Mouse (Mus musculus) liver, embryonic 16.5 days (tissue): ENCODE measurements around the gene Robo4. TPM values are rescaled to one million over a fixed set of nuclear protein-coding genes. Genes with fewer than 3 reads are reported as not detected.

Experiments
- ATAC-seq: fragments of 200-750 bp; cut with Nextera tagmentation; 2 replicates; pipeline ENCODE4 v1.8.0; 2017; ENCODE audit warnings: low read depth, mild to moderate bottlenecking, moderate number of reproducible peaks, moderate library complexity
- H3K27ac ChIP-seq: fragments of 300-500 bp; sonication (generic); 2 replicates; pipeline ENCODE4 v1.5.1; 2014; ENCODE audit warnings: mild to moderate bottlenecking, low read length
- H3K27me3 ChIP-seq: fragments of 300-500 bp; sonication (generic); 2 replicates; pipeline ENCODE4 v1.6.1; 2014; ENCODE audit warnings: low read depth, low read length, mixed read lengths; ENCODE audit not compliant: control insufficient read depth, insufficient read depth
- H3K36me3 ChIP-seq: fragments of 300-500 bp; sonication (generic); 2 replicates; pipeline ENCODE4 v1.6.1; 2014; ENCODE audit warnings: mild to moderate bottlenecking; ENCODE audit not compliant: control insufficient read depth, insufficient read depth
- H3K4me1 ChIP-seq: fragments of 300-500 bp; sonication (generic); 2 replicates; pipeline ENCODE4 v1.6.1; 2014; ENCODE audit warnings: low read depth, low read length, mixed read lengths; ENCODE audit not compliant: control insufficient read depth
- H3K4me2 ChIP-seq: fragments of 300-500 bp; sonication (generic); 2 replicates; pipeline ENCODE4 v1.6.1; 2014; ENCODE audit warnings: low read depth, low read length, mixed read lengths
- H3K4me3 ChIP-seq: fragments of 300-500 bp; sonication (generic); 2 replicates; pipeline ENCODE4 v1.5.1; 2014; ENCODE audit warnings: low read depth, mild to moderate bottlenecking, low read length
- H3K9ac ChIP-seq: fragments of 300-500 bp; sonication (generic); 2 replicates; pipeline ENCODE4 v1.6.1; 2014; ENCODE audit warnings: low read depth, low read length
- H3K9me3 ChIP-seq: fragments of 300-500 bp; sonication (generic); replicated peaks from 2 replicates; pipeline ENCODE4 v1.6.1; 2016; ENCODE audit warnings: low read length; ENCODE audit not compliant: control insufficient read depth
- WGBS: fragments of 180-500 bp; shearing (Covaris S2); extraction: QIAGEN DNeasy Blood & Tissue Kit; methylation state at CpG from one replicate; pipeline ENCODE4 v1.1.7; 2014; ENCODE audit not compliant: insufficient replicate concordance; 5-methylcytosine and 5-hydroxymethylcytosine counted together
- polyA plus RNA-seq: library from polyadenylated mRNA; unstranded; fragments of >200 nt; fragmentation: Nextera tagmentation; extraction: Ambion mirVana; gene quantifications from 2 replicates; pipeline ENCODE4 v1.2.1, GENCODE M21; 2015

Robo4 gene
- polyA plus RNA-seq, 1 experiment from 2014 or later = 3.0 TPM

DNA sequence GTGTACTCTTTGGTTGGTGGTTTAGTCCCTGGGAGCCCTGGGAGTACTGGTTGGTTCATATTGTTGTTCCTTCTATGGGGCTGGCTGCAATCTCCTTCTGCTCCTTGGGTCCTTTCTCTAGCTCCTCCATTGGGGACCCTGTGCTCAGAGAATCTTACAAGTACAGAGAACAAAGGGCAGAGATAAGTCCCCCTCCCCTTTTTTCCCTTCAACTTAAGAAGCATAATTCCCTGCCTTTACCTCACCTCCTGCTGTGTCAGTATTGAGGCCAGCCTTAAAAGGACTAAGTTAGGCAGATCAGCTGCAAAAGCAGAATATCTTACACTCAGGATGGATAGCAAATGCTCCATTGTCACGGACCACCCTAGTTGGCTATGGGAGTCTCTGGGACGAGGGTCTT lies 9.6 kb upstream of the Robo4 start:
- Histone ChIP-seq H3K4me1 (no peaks in the 10 kb centered on the region), H3K4me2 (no peak overlapping the region), H3K9me3 (no peaks in the 10 kb centered on the region), H3K36me3 (no peaks in the 10 kb centered on the region), H3K27ac (no peak overlapping the region), H3K27me3 (no peaks in the 10 kb centered on the region; the same call in 1 of the 2 replicates), H3K4me3 (no peak overlapping the region), H3K9ac (no peak overlapping the region)
- 55% methylated on average over 2 of the region's 2 CpGs for WGBS
- no peak for ATAC-seq

DNA sequence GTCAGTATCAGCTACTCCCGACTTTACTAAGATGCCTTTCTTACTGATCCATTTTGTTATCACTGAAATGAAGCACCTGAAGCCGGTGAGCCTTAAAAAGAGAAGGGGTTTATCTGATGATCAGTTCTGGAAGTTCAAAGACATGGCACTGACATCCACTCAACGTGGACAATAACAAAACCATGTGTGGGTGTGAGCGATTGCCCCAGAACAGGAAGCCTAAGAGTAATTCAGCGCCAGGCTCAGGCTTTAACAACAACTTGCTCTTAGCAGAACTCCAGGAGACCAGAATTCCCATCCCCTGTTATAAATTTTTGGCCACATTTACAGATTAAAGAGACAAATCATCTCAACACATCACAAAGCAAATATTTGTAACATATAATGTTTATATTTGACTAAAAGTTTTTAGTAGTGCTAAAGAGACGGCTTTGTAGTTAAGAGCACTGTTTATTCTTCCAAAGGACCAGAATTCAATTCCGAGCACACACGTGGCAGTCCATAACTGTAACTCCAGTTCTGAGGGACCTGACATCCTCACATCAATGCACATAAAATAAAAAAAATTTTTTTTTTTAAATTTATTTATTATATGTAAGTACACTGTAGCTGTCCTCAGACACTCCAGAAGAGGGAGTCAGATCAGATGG lies 8.1 kb upstream of the Robo4 start:
- no peaks in the 10 kb centered on the region for H3K9me3 ChIP-seq
- ATAC-seq = no peak
- H3K4me3 ChIP-seq = no peak overlapping the region
- no peak overlapping the region for H3K9ac ChIP-seq
- 50% methylated on average over 8 of the region's 8 CpGs for WGBS
- H3K4me2 ChIP-seq = no peak overlapping the region
- H3K4me1 ChIP-seq = no peaks in the 10 kb centered on the region
- no peaks in the 10 kb centered on the region for H3K27me3 ChIP-seq
- no peaks in the 10 kb centered on the region for H3K36me3 ChIP-seq
- no peak overlapping the region for H3K27ac ChIP-seq

DNA sequence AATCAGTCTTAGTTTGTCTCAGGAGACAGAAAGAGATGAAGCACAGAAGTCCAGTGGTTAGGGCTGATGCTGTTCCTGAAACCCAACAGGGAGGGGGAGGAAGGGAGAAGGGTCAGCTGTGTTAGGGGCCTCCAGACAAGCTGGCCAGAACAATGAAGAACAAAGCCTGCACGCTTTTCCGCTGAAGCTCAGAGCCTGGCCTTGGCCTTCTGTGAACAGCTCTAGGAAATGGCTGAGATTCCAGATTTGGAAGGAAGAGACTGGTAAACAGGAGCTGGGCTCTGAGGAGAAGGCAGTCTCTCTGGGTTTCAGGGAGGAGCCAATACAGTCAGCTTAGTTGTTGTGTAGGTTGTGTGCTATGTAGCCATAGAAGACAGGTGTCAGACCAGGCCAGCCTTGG lies 1.1 kb upstream of the Robo4 start:
- Histone ChIP-seq H3K9ac (no peak overlapping the region), H3K4me1 (no peaks in the 10 kb centered on the region), H3K9me3 (no peaks in the 10 kb centered on the region), H3K4me2 (no peak overlapping the region), H3K27ac (no peak overlapping the region), H3K27me3 (no peaks in the 10 kb centered on the region), H3K36me3 (no peaks in the 10 kb centered on the region), H3K4me3 (no peak overlapping the region)
- WGBS = 60% methylated on average over 2 of the region's 2 CpGs
- peak; percentile 27; the same call in 1 of the 2 replicates for ATAC-seq

DNA sequence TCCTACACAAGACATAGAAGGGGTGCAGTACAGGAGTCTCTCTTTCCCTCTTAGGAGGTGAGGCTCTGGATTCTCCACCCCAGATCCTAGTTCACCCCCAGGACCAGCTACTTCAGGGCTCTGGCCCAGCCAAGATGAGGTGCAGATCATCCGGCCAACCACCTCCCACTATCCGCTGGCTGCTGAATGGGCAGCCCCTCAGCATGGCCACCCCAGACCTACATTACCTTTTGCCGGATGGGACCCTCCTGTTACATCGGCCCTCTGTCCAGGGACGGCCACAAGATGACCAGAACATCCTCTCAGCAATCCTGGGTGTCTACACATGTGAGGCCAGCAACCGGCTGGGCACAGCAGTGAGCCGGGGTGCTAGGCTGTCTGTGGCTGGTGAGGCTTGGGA lies 804 bp downstream of the Robo4 start:
- Histone ChIP-seq H3K27me3 (no peaks in the 10 kb centered on the region), H3K4me1 (no peaks in the 10 kb centered on the region), H3K36me3 (no peaks in the 10 kb centered on the region), H3K4me2 (no peak overlapping the region), H3K27ac (no peak overlapping the region), H3K9ac (0 out of 2 replicates have a peak overlapping the region, but pooled peaks have one; percentile 20), H3K4me3 (peak overlapping the region; percentile 13), H3K9me3 (no peaks in the 10 kb centered on the region)
- WGBS = 70% methylated on average over 7 of the region's 7 CpGs
- ATAC-seq = no peak

DNA sequence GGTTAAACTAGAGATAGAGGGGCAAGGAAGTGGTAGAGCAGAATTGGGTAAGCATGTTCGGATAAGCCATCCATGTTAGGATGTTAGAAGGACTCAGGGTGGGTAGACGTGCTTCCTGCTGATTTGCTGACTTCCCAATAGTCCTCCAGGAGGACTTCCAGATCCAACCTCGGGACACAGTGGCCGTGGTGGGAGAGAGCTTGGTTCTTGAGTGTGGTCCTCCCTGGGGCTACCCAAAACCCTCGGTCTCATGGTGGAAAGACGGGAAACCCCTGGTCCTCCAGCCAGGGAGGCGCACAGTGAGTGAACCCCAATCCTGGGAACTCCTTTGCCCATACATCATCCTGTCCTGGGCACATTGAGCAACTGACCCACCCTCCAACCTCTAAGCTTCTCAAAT lies 1.3 kb downstream of the Robo4 start:
- no peaks in the 10 kb centered on the region for H3K36me3 ChIP-seq
- no peak overlapping the region; the same call in 1 of the 2 replicates for H3K4me3 ChIP-seq
- H3K4me1 ChIP-seq = no peaks in the 10 kb centered on the region
- no peak overlapping the region for H3K4me2 ChIP-seq
- no peak overlapping the region for H3K27ac ChIP-seq
- ATAC-seq = no peak
- H3K27me3 ChIP-seq = no peaks in the 10 kb centered on the region
- 63% methylated on average over 7 of the region's 7 CpGs for WGBS
- H3K9ac ChIP-seq = no peak overlapping the region
- no peaks in the 10 kb centered on the region for H3K9me3 ChIP-seq

DNA sequence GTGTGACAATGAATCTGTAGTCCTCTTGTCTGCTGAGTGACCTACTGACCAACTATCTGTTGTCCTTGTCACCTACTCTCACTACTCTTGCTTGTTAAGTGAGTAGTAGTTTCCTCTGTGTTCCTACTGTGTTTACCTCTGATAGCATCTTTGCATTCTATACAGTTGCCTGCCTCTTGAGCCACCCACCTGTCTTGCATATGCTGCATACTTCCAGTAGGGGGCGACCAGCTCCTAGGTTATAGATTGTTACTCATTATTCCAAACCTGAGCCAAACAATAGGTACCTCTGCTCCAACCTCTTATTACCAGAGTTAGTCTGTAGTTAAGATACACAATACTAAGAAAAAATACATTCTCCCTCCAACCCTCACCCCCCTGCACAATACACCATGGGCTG lies 4.7 kb downstream of the Robo4 start:
- no peaks in the 10 kb centered on the region for H3K4me1 ChIP-seq
- no peaks in the 10 kb centered on the region for H3K27me3 ChIP-seq
- H3K4me2 ChIP-seq = no peak overlapping the region
- H3K27ac ChIP-seq = no peak overlapping the region
- H3K36me3 ChIP-seq = no peaks in the 10 kb centered on the region
- no peak overlapping the region for H3K9ac ChIP-seq
- no peak overlapping the region for H3K4me3 ChIP-seq
- no peak for ATAC-seq
- no peaks in the 10 kb centered on the region for H3K9me3 ChIP-seq
- WGBS = 0% methylated on average over 1 of the region's 1 CpGs

DNA sequence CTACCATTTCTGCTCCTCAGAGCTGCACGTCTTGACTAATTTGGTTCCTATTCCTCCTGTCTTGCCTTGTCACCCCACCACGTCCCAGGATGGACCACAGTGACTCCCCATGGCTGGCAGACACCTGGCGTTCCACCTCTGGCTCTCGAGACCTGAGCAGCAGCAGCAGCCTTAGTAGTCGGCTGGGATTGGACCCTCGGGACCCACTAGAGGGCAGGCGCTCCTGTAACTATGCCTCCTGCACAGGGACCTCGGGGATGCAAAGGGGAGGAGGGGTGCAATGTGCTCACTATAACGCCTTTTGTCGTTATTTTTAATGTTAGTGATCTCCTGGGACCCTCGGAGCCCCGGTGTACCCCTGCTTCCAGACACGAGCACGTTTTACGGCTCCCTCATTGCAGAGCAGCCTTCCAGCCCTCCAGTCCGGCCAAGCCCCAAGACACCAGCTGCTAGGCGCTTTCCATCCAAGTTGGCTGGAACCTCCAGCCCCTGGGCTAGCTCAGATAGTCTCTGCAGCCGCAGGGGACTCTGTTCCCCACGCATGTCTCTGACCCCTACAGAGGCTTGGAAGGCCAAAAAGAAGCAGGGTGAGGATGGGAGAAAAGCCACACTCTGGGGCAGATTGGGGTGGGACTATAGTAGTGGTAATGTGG lies 6.3 kb downstream of the Robo4 start:
- no peak for ATAC-seq
- WGBS = 32% methylated on average over 19 of the region's 19 CpGs
- H3K27me3 ChIP-seq = no peaks in the 10 kb centered on the region
- no peaks in the 10 kb centered on the region for H3K9me3 ChIP-seq
- H3K4me3 ChIP-seq = no peak overlapping the region
- no peaks in the 10 kb centered on the region for H3K36me3 ChIP-seq
- H3K27ac ChIP-seq = no peak overlapping the region
- H3K4me2 ChIP-seq = no peak overlapping the region
- no peaks in the 10 kb centered on the region for H3K4me1 ChIP-seq
- no peak overlapping the region for H3K9ac ChIP-seq

DNA sequence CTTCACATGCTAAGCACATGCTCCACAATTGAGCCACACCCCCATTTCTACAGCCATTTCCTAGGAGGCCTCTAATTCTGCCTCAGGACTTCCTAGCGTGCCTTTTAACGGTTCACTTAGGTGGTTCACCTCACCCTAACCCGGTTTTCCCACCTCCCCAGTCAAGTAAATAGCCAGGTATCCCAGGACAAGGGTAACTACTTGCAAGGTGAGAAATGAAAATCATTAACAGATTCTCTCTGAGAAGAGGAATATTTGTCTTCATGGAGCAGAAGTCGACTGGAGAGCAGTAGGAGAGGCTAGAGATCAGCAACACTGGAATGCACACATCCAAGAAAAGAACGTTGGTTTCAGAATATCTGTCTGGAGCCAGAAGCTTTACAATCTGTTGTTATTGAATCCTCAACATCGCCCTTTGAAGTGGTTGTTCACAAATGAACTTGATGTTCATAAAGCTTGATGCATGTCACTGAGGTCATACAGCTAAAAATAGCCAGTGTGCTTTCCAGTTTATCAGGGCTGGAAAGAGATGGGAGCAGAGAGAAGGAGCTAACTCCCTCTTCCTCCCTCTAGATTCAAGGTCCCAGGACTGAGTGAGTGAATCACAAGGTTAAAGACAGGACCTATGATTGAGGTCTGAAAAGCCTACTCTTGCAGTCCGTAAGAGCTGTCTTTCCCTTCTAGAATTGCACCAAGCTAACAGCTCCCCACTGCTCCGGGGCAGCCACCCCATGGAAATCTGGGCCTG lies 8.2 kb downstream of the Robo4 start:
- no peaks in the 10 kb centered on the region for H3K36me3 ChIP-seq
- no peak overlapping the region for H3K9ac ChIP-seq
- no peaks in the 10 kb centered on the region for H3K27me3 ChIP-seq
- H3K4me3 ChIP-seq = no peak overlapping the region
- H3K27ac ChIP-seq = no peak overlapping the region
- no peaks in the 10 kb centered on the region for H3K9me3 ChIP-seq
- no peak overlapping the region for H3K4me2 ChIP-seq
- 57% methylated on average over 8 of the region's 8 CpGs for WGBS
- no peaks in the 10 kb centered on the region for H3K4me1 ChIP-seq
- no peak for ATAC-seq

DNA sequence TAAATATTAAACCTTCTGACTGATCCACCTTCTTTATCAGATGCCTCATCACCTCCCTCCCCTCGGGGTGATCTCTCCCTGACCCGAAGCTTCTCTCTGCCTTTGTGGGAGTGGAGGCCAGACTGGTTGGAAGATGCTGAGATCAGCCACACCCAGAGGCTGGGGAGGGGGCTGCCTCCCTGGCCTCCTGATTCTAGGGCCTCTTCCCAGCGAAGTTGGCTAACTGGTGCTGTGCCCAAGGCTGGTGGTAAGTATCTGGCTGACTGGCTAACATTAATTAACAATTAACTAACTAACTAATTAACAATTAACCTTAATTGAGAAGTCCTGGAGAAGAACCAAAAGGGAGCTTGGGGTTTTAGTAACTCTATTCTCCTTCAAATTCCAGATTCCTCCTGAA lies 11.3 kb downstream of the Robo4 start:
- H3K4me1 ChIP-seq = no peaks in the 10 kb centered on the region
- no peak overlapping the region for H3K4me2 ChIP-seq
- H3K9ac ChIP-seq = no peak overlapping the region
- 30% methylated on average over 3 of the region's 3 CpGs for WGBS
- H3K36me3 ChIP-seq = no peaks in the 10 kb centered on the region
- H3K9me3 ChIP-seq = no peaks in the 10 kb centered on the region
- H3K27me3 ChIP-seq = no peaks in the 10 kb centered on the region
- no peak overlapping the region for H3K27ac ChIP-seq
- no peak for ATAC-seq
- no peak overlapping the region for H3K4me3 ChIP-seq
